Mouse (Mus musculus) forebrain, embryonic 11.5 days (tissue): ENCODE data around the gene Limd2. TPM values are rescaled to one million over a fixed set of nuclear protein-coding genes. Genes with fewer than 3 reads are reported as not detected.

Experiments used
- ATAC-seq: fragments of 200-750 bp; cut with Nextera tagmentation; replicated peaks from 2 replicates; pipeline ENCODE4 v1.8.0; 2017; ENCODE audit warnings: moderate TSS enrichment; ENCODE audit not compliant: low FRiP score
- DNase-seq: peaks from one replicate; pipeline ENCODE4 v3.0.0-alpha.2; 2017; ENCODE audit warnings: low spot score
- H3K27ac ChIP-seq: fragments of 300-500 bp; sonication (generic); 2 replicates; pipeline ENCODE4 v1.5.1; 2014; ENCODE audit warnings: low read depth, low read length
- H3K27me3 ChIP-seq: fragments of 300-500 bp; sonication (generic); 2 replicates; pipeline ENCODE4 v1.6.1; 2014; ENCODE audit warnings: mild to moderate bottlenecking, low read length, mixed read lengths; ENCODE audit not compliant: control insufficient read depth, insufficient read depth
- H3K36me3 ChIP-seq: fragments of 300-500 bp; sonication (generic); 2 replicates; pipeline ENCODE4 v1.6.1; 2014; ENCODE audit warnings: mild to moderate bottlenecking, low read length, moderate library complexity, mixed read lengths; ENCODE audit not compliant: control insufficient read depth, insufficient read depth
- H3K4me1 ChIP-seq: fragments of 300-500 bp; sonication (generic); replicated peaks from 2 replicates; pipeline ENCODE4 v1.6.1; 2014; ENCODE audit warnings: low read length, mixed read lengths; ENCODE audit not compliant: control insufficient read depth, insufficient read depth
- H3K4me2 ChIP-seq: fragments of 300-500 bp; sonication (generic); 2 replicates; pipeline ENCODE4 v1.6.1; 2014; ENCODE audit warnings: low read depth, mild to moderate bottlenecking, low read length, moderate library complexity, mixed read lengths; ENCODE audit not compliant: severe bottlenecking
- H3K4me3 ChIP-seq: fragments of 300-500 bp; sonication (generic); 2 replicates; pipeline ENCODE4 v1.5.1; 2014; ENCODE audit warnings: low read depth, low read length
- H3K9ac ChIP-seq: fragments of 300-500 bp; sonication (generic); 2 replicates; pipeline ENCODE4 v1.6.1; 2014; ENCODE audit warnings: low read length
- H3K9me3 ChIP-seq: fragments of 300-500 bp; sonication (generic); 2 replicates; pipeline ENCODE4 v1.6.1; 2016; ENCODE audit warnings: low read length, mixed read lengths; ENCODE audit not compliant: control insufficient read depth
- WGBS: fragments of 180-500 bp; shearing (Covaris S2); extraction: QIAGEN DNeasy Blood & Tissue Kit; methylation state at CpG from one replicate; pipeline ENCODE4 v1.1.7; 2014; 5-methylcytosine and 5-hydroxymethylcytosine counted together
- polyA plus RNA-seq: library from polyadenylated mRNA; unstranded; fragments of >200 nt; fragmentation: Nextera tagmentation; extraction: Ambion mirVana; gene quantifications from 2 replicates; pipeline ENCODE4 v1.2.1, GENCODE M21; 2014

The Limd2 gene
- polyA plus RNA-seq, 1 experiment from 2014 or later, result 309 TPM

- no peaks in the 10 kb centered on the region for H3K9me3 ChIP-seq
- no peak overlapping the region for H3K4me2 ChIP-seq
- ATAC-seq (no peak), DNase-seq (no peak)
- H3K9ac ChIP-seq, result no peak overlapping the region
- H3K36me3 ChIP-seq, result no peaks in the 10 kb centered on the region
- no peak overlapping the region for H3K27ac ChIP-seq
- no peaks in the 10 kb centered on the region for H3K4me1 ChIP-seq
- 84% methylated on average over 5 of the region's 5 CpGs for WGBS
- no peak overlapping the region for H3K4me3 ChIP-seq
- no peaks in the 10 kb centered on the region for H3K27me3 ChIP-seq
Observed at GRCm38 (mm10) chr11:106178036-106178782, 17.5 kb upstream of the Limd2 start.

GRCm38 (mm10) chr11:106176372-106176771 lies 15.7 kb upstream of the Limd2 start:
- no peak overlapping the region for H3K4me2 ChIP-seq
- no peak overlapping the region for H3K4me3 ChIP-seq
- WGBS, result 89% methylated on average over 5 of the region's 5 CpGs
- H3K27ac ChIP-seq, result no peak overlapping the region
- no peaks in the 10 kb centered on the region for H3K9me3 ChIP-seq
- H3K9ac ChIP-seq, result no peak overlapping the region
- DNase-seq (no peak), ATAC-seq (no peak)
- no peaks in the 10 kb centered on the region for H3K27me3 ChIP-seq
- no peaks in the 10 kb centered on the region for H3K4me1 ChIP-seq
- no peaks in the 10 kb centered on the region for H3K36me3 ChIP-seq

- DNase-seq, result no peak
- 83% methylated on average over 3 of the region's 3 CpGs for WGBS
- Histone ChIP-seq H3K27ac (no peak overlapping the region), H3K4me3 (no peak overlapping the region), H3K9ac (no peak overlapping the region), H3K4me2 (no peak overlapping the region), H3K4me1 (no peaks in the 10 kb centered on the region), H3K36me3 (no peaks in the 10 kb centered on the region), H3K27me3 (no peaks in the 10 kb centered on the region), H3K9me3 (no peaks in the 10 kb centered on the region)
- ATAC-seq, result no peak
Observed at GRCm38 (mm10) chr11:106175081-106175480, 14.4 kb upstream of the Limd2 start.

GRCm38 (mm10) chr11:106174372-106174771 lies 13.7 kb upstream of the Limd2 start:
- H3K27ac ChIP-seq, result no peak overlapping the region
- no peak for ATAC-seq
- no peak overlapping the region for H3K4me3 ChIP-seq
- no peaks in the 10 kb centered on the region for H3K4me1 ChIP-seq
- no peaks in the 10 kb centered on the region for H3K9me3 ChIP-seq
- WGBS, result 83% methylated on average over 5 of the region's 5 CpGs
- H3K27me3 ChIP-seq, result no peaks in the 10 kb centered on the region
- no peaks in the 10 kb centered on the region for H3K36me3 ChIP-seq
- H3K4me2 ChIP-seq, result no peak overlapping the region
- DNase-seq, result no peak
- H3K9ac ChIP-seq, result no peak overlapping the region

- no peak overlapping the region for H3K4me2 ChIP-seq
- H3K4me1 ChIP-seq, result no peaks in the 10 kb centered on the region
- no peaks in the 10 kb centered on the region; the same call in 1 of the 2 replicates for H3K36me3 ChIP-seq
- no peaks in the 10 kb centered on the region for H3K9me3 ChIP-seq
- ATAC-seq (no peak), DNase-seq (no peak)
- no peak overlapping the region for H3K4me3 ChIP-seq
- WGBS, result 89% methylated on average over 2 of the region's 2 CpGs
- H3K27ac ChIP-seq, result no peak overlapping the region
- H3K9ac ChIP-seq, result no peak overlapping the region
- no peaks in the 10 kb centered on the region for H3K27me3 ChIP-seq
Observed at GRCm38 (mm10) chr11:106173228-106173627, 12.6 kb upstream of the Limd2 start.

GRCm38 (mm10) chr11:106170807-106171206 lies 10.1 kb upstream of the Limd2 start:
- Histone ChIP-seq H3K9ac (no peak overlapping the region), H3K27me3 (no peaks in the 10 kb centered on the region), H3K4me2 (no peak overlapping the region), H3K9me3 (no peaks in the 10 kb centered on the region), H3K4me1 (no peaks in the 10 kb centered on the region), H3K36me3 (peaks cover 5% of the 10 kb centered on the region; the same call in 1 of the 2 replicates), H3K27ac (no peak overlapping the region), H3K4me3 (no peak overlapping the region)
- no peak for DNase-seq
- 76% methylated on average over 7 of the region's 7 CpGs for WGBS
- no peak for ATAC-seq

GRCm38 (mm10) chr11:106167435-106167834 lies 6.8 kb upstream of the Limd2 start:
- Histone ChIP-seq H3K4me3 (no peak overlapping the region), H3K27me3 (no peaks in the 10 kb centered on the region), H3K4me2 (no peak overlapping the region), H3K9me3 (no peaks in the 10 kb centered on the region), H3K9ac (no peak overlapping the region), H3K4me1 (no peaks in the 10 kb centered on the region), H3K27ac (no peak overlapping the region), H3K36me3 (peaks cover 5% of the 10 kb centered on the region; the same call in 1 of the 2 replicates)
- WGBS, result 87% methylated on average over 5 of the region's 5 CpGs
- ATAC-seq (no peak), DNase-seq (no peak)

- no peaks in the 10 kb centered on the region for H3K9me3 ChIP-seq
- H3K4me1 ChIP-seq, result peaks cover 8% of the 10 kb centered on the region
- peaks cover 5% of the 10 kb centered on the region; the same call in 1 of the 2 replicates for H3K36me3 ChIP-seq
- no peak for ATAC-seq
- DNase-seq, result no peak
- H3K27ac ChIP-seq, result no peak overlapping the region
- H3K4me2 ChIP-seq, result no peak overlapping the region
- WGBS, result 94% methylated on average over 16 of the region's 16 CpGs
- no peaks in the 10 kb centered on the region for H3K27me3 ChIP-seq
- H3K4me3 ChIP-seq, result no peak overlapping the region
- no peak overlapping the region for H3K9ac ChIP-seq
Observed at GRCm38 (mm10) chr11:106164601-106165180, 4.0 kb upstream of the Limd2 start.

- Histone ChIP-seq H3K36me3 (peaks cover 5% of the 10 kb centered on the region; the same call in 1 of the 2 replicates), H3K9ac (no peak overlapping the region), H3K27ac (no peak overlapping the region), H3K4me3 (no peak overlapping the region), H3K9me3 (no peaks in the 10 kb centered on the region), H3K27me3 (no peaks in the 10 kb centered on the region), H3K4me1 (peaks cover 11% of the 10 kb centered on the region), H3K4me2 (no peak overlapping the region)
- WGBS, result 86% methylated on average over 4 of the region's 4 CpGs
- ATAC-seq (no peak), DNase-seq (no peak)
Observed at GRCm38 (mm10) chr11:106163546-106163945, 2.9 kb upstream of the Limd2 start.
